Mouse (Mus musculus) CH12.LX (cell line): ENCODE data around the gene Hspb7.

Source experiments
- CTCF ChIP-seq, 2 experiments: IDR thresholded peaks in 1 of 2; conservative IDR thresholded peaks in 1 of 2; 2 replicates each; pipeline ENCODE4 v1.5.1; 2011 to 2012; ENCODE audit warnings: low read depth in 2 of 2, low read length in 2 of 2, improper control_type of control experiment in 1 of 2, inconsistent platforms in 1 of 2, mild to moderate bottlenecking in 1 of 2, moderate library complexity in 1 of 2
- ETS1 ChIP-seq: conservative IDR thresholded peaks from 2 replicates; pipeline ENCODE4 v1.6.1; 2012; ENCODE audit warnings: low read depth, mild to moderate bottlenecking, inconsistent platforms, low read length, improper control_type of control experiment, moderate library complexity
- KAT2A ChIP-seq: IDR thresholded peaks from 2 replicates; pipeline ENCODE4 v1.6.1; 2012; ENCODE audit warnings: low read length, improper control_type of control experiment, inconsistent platforms; ENCODE audit not compliant: insufficient replicate concordance
- NRF1 ChIP-seq: IDR thresholded peaks from 2 replicates; pipeline ENCODE4 v1.6.1; 2014; ENCODE audit warnings: low read depth, mild to moderate bottlenecking, inconsistent platforms, low read length, improper control_type of control experiment, moderate library complexity
- PAX5 ChIP-seq: IDR thresholded peaks from 2 replicates; pipeline ENCODE4 v1.6.1; 2012; ENCODE audit warnings: low read length, inconsistent platforms, mixed read lengths
- POLR2A ChIP-seq: IDR thresholded peaks from 2 replicates; pipeline ENCODE4 v1.6.1; 2011; ENCODE audit warnings: low read depth, mild to moderate bottlenecking, improper control_type of control experiment, low read length

DNA sequence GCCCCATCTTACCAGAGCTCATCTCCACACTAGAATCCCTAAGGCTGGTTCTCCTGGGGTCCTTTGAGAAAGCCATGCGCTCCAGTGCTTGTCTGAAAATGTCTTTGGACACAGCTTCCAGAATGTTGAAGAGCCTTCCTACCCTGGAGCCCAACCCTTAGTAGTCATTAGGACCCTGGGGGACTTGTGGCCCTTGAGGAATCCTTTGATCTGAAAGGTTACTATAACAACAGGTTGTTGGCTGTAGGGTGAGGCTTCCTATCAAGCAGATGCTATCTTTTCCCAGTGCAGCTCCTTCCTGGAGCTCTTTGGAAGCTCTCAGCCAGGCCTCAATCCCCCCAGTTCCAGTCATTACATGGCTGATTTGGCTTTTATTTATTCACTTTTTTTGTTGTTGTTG, 15.4 kb downstream of the Hspb7 start, which contains the start of gene Srarp:
- TF ChIP-seq ETS1, result no peak
- TF ChIP-seq KAT2A, result no peak
- TF ChIP-seq NRF1, result no peak
- TF ChIP-seq PAX5, result no peak
- no peak for TF ChIP-seq CTCF (conservative IDR thresholded peaks at IDR 0.05 in 1 of 2, IDR thresholded peaks at IDR 0.05 in 1 of 2; ENCODE audit: low read depth in 2 of 2, low read length in 2 of 2)
- TF ChIP-seq POLR2A, result no peak
